Mouse (Mus musculus): ENCODE measurements at regions not wholly inside any gene's neighbourhood (a gene's known extent, or its start where the extent isn't known, plus 50 kb on each side); places are given as distances from the start of the nearest gene placed in this dataset.

GRCm38 (mm10) chr19:20035223-20035622, 355.5 kb downstream of the Anxa1 start:
- DNase-seq = no peak
- intact Hi-C loops (cut with DNase I; ENCODE audit: low total_unique reads) = no loop called here

- no peak for DNase-seq
- intact Hi-C loops (cut with DNase I; ENCODE audit: low total_unique reads) = no loop called here
Measured at GRCm38 (mm10) chr19:20027667-20028282, 363.0 kb downstream of the Anxa1 start.

DNA sequence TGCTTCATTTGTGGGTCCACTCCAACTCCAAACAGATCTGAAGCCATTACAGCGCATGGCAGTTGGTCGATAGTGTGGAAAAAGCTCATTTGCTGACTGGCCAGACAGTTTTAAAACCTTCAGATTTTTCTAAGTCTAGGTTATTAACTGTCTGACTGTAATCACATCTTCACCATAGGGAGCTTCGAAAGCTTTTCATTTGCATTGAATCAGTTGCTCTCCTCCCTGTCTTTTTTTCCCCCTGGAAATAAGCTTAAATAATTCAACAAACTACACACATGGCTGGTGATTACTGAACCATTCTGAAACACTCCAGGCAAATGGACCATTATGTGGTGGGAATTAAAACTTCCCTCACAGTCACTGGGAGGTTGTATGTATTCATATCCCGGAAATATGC, 376.6 kb downstream of the Anxa1 start:
- no peak for DNase-seq

GRCm38 (mm10) chr19:20009801-20010441, 380.8 kb downstream of the Anxa1 start:
- no peak for DNase-seq
- intact Hi-C loops (cut with DNase I; ENCODE audit: low total_unique reads) = no loop called here

More for the DNA sequence above, 376.6 kb downstream of the Anxa1 start:
- intact Hi-C loops (cut with DNase I; ENCODE audit: low total_unique reads) = no loop called here

DNA sequence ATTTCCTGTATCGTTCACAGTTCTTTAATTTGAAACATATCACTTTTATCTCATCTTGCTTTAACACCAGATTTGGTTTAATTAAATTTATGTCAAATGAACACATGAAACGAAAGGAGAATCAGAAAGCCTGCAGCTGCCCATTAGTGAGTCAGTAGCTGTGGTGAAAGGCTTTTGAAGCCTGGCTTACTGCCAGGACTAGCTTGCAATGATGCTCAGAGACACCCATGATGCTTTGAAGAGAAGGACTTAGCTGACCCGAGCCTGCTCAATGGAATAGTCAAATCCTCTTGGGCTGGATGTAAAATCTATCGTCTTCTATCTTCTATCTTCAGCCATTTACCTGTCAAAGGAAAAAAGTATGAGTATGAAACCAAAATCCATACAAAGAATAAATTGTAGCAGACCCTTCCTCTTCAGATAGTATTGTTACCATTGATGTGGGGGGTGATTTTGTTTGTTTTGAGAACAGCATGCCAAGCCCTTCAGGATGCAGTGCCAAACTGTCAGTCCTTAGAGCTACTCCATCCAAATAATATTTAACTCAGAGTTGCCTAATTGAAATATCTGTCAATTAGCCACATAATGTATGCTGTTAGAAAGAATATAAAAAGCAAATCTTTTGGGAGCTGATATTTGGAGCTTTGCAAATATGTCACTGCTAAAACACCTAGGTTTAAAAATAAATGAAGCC, 384.7 kb downstream of the Anxa1 start:
- DNase-seq = no peak
- intact Hi-C loops (cut with DNase I; ENCODE audit: low total_unique reads) = no loop called here

- DNase-seq = no peak
- intact Hi-C loops (cut with DNase I; ENCODE audit: low total_unique reads) = no loop called here
Measured at GRCm38 (mm10) chr19:19987255-19987654, 403.5 kb downstream of the Anxa1 start.

- no peak for DNase-seq
Measured at GRCm38 (mm10) chr19:19978816-19979215, 411.9 kb downstream of the Anxa1 start.

DNA sequence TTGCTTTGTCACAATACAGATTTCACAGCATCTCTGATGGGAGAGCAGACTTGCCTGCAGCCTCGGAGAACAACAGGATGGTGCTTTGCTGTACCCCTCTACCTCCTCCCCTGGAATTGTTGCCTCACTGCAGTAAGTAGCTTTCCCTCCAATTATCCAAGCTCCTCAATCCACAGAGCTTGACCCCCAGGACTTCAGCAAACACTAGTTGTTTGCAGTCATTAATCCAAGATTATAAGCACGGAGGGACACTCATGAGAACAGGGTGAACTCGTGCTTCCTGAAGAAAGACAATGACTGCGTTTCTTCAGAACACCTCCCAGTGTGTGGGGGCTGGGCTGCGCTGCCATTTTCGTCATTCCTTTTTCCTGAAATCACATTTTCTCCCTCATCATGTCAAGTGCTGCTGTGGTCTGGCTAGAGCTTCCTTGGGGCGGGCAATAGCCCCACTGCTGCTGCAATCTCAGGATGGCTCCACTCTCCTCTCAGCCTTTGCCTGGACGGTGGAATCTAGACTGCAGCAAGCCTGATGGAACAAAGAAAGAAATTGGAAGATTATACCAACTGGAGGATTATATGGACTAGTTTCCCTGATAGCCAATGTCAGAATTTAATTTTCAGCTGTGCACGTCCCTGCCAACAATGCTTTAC, 413.0 kb downstream of the Anxa1 start:
- DNase-seq = no peak
- intact Hi-C loops (cut with DNase I; ENCODE audit: low total_unique reads) = no loop called here

More at GRCm38 (mm10) chr19:19978816-19979215, 411.9 kb downstream of the Anxa1 start:
- intact Hi-C loops (cut with DNase I; ENCODE audit: low total_unique reads) = no loop called here

GRCm38 (mm10) chr19:19976776-19977175, 414.0 kb downstream of the Anxa1 start:
- DNase-seq = no peak
- intact Hi-C loops (cut with DNase I; ENCODE audit: low total_unique reads) = no loop called here

- intact Hi-C loops (cut with DNase I; ENCODE audit: low total_unique reads) = no loop called here
- DNase-seq = no peak
Measured at GRCm38 (mm10) chr19:19969780-19970512, 420.8 kb downstream of the Anxa1 start.

- DNase-seq = no peak
- intact Hi-C loops (cut with DNase I; ENCODE audit: low total_unique reads) = no loop called here
Measured at GRCm38 (mm10) chr19:19969335-19969734, 421.4 kb downstream of the Anxa1 start.

GRCm38 (mm10) chr19:19945247-19945646, 445.5 kb downstream of the Anxa1 start:
- DNase-seq = no peak
- intact Hi-C loops (cut with DNase I; ENCODE audit: low total_unique reads) = no loop called here

GRCm38 (mm10) chr19:19942697-19943096, 448.0 kb downstream of the Anxa1 start:
- intact Hi-C loops (cut with DNase I; ENCODE audit: low total_unique reads) = no loop called here
- no peak for DNase-seq

- DNase-seq = no peak
- intact Hi-C loops (cut with DNase I; ENCODE audit: low total_unique reads) = no loop called here
Measured at GRCm38 (mm10) chr19:19921109-19921508, 469.6 kb downstream of the Anxa1 start.

- intact Hi-C loops (cut with DNase I; ENCODE audit: low total_unique reads) = no loop called here
Measured at GRCm38 (mm10) chr19:19885933-19886710, 504.6 kb downstream of the Anxa1 start.

GRCm38 (mm10) chr19:19880895-19881294, 509.8 kb downstream of the Anxa1 start:
- DNase-seq = no peak
- intact Hi-C loops (cut with DNase I; ENCODE audit: low total_unique reads) = no loop called here

More at GRCm38 (mm10) chr19:19885933-19886710, 504.6 kb downstream of the Anxa1 start:
- DNase-seq = no peak

DNA sequence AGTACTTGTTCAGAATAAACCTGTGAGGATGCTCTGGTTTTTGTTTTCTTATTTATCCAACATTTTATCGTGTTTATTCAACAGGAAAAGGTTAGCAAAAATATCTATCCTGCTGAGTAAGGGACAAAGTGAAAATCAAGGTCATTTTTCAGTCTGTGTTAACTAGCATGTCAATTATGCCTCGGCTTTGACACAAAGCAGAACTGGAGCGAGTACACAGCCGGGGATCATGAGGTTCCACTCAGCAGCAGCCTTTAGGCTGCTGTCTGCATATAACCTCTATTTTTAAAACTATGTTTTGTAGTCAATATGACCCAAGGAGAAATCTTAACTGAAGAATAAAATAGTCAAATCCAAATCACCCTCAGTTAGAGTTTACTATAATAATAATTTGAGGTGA, 542.6 kb downstream of the Anxa1 start:
- intact Hi-C loops (cut with DNase I; ENCODE audit: low total_unique reads) = no loop called here
- DNase-seq = no peak

- intact Hi-C loops (cut with DNase I; ENCODE audit: low total_unique reads) = no loop called here
- DNase-seq = no peak
Measured at GRCm38 (mm10) chr19:19807992-19808391, 582.8 kb downstream of the Anxa1 start.

GRCm38 (mm10) chr19:19793835-19794234, 596.9 kb downstream of the Anxa1 start:
- no peak for DNase-seq
- intact Hi-C loops (cut with DNase I; ENCODE audit: low total_unique reads) = no loop called here
